Mouse (Mus musculus): ENCODE results near the gene Rbfox3.

- TF ChIP-seq POLR2A (IDR thresholded peaks at IDR 0.05; ENCODE audit: low read depth, low read length), result no peak
- no peak for TF ChIP-seq USF2 (conservative IDR thresholded peaks at IDR 0.05; ENCODE audit: low read depth, low read length)
- TF ChIP-seq RAD21 (IDR thresholded peaks at IDR 0.05; ENCODE audit: low read depth, low read length), result no peak
- TF ChIP-seq EP300 (IDR thresholded peaks at IDR 0.05; ENCODE audit: low read length), result no peak
- no peak for TF ChIP-seq CTCF (conservative IDR thresholded peaks at IDR 0.05 in 1 of 2, IDR thresholded peaks at IDR 0.05 in 1 of 2; ENCODE audit: low read depth in 2 of 2, low read length in 2 of 2)
- TF ChIP-seq RCOR1 (conservative IDR thresholded peaks at IDR 0.05; ENCODE audit: low read depth, low read length), result no peak
- TF ChIP-seq ZC3H11A (IDR thresholded peaks at IDR 0.05; ENCODE audit: low read depth, low read length), result no peak
- no peak for TF ChIP-seq POLR2AphosphoS2 (IDR thresholded peaks at IDR 0.05; ENCODE audit: low read depth, low read length)
- no peak for TF ChIP-seq TBP (conservative IDR thresholded peaks at IDR 0.05; ENCODE audit: low read depth, low read length)
- no peak for TF ChIP-seq MYC (IDR thresholded peaks at IDR 0.05; ENCODE audit: low read depth, low read length)
- TF ChIP-seq ZNF384 (IDR thresholded peaks at IDR 0.05; ENCODE audit: low read depth, low read length), result no peak
- TF ChIP-seq JUND (conservative IDR thresholded peaks at IDR 0.05; ENCODE audit: low read depth, low read length), result no peak
Observed at GRCm38 (mm10) chr11:118934925-118935324, 23.5 kb upstream of the Rbfox3 start.

Measured in CH12.LX (cell line).